Comparison of ENCODE assay signal across 8 mouse cellular contexts in genomic region chr13:23453362-23453862, GRCm38 (mm10). TPM values are rescaled to one million over a fixed set of nuclear protein-coding genes. Genes with fewer than 3 reads are reported as not detected.
A peak's percentile ranks its signal among the peaks of the same experiment; 100 is the strongest.
DNase-seq lines count a peak whose midpoint lies in the region; ATAC-seq and TF ChIP-seq lines count a peak whose summit lies in the region.

No protein-coding gene starts in this region.

- H3K4me3 ChIP-seq in hindbrain, embryonic 13.5 days: peak overlapping the region; percentile 68
- peak overlapping the region; percentile 79 for H3K4me3 ChIP-seq in left cerebral cortex, adult 2 months

- peak overlapping the region; percentile 71 for H3K27ac ChIP-seq in hindbrain, embryonic 13.5 days
- no peak overlapping the region for H3K27ac ChIP-seq in left cerebral cortex, adult 2 months

- peak overlapping the region; percentile 79 for H3K9ac ChIP-seq in hindbrain, embryonic 13.5 days

- peak overlapping the region; percentile 60 for H3K4me2 ChIP-seq in hindbrain, embryonic 13.5 days

- TF ChIP-seq CTCF in left cerebral cortex, adult 2 months (IDR thresholded peaks at IDR 0.05): no peak

- H3K4me1 ChIP-seq in hindbrain, embryonic 13.5 days (replicated peaks): peaks cover 6% of the 10 kb centered on the region; the same call in 1 of the 2 replicates

- H3K9me3 ChIP-seq in hindbrain, embryonic 13.5 days: no peaks in the 10 kb centered on the region

- peak; percentile 89 for DNase-seq in R1 (ENCODE audit: low read depth, low spot score)
- DNase-seq in cerebellum, postnatal 14 days: peak; percentile 80 to 87
- DNase-seq in frontal cortex, postnatal 25 days (ENCODE audit: low spot score in 2 of 2): peak; percentile 62 to 81
- peak; percentile 78 to 83 for DNase-seq in left cerebral cortex, adult 2 months (ENCODE audit: extremely low spot score in 1 of 2, low spot score in 2 of 2)
- DNase-seq in right cerebral cortex, postnatal 10 days (ENCODE audit: low spot score in 2 of 2): peak; percentile 70 to 72
- DNase-seq in urinary bladder, postnatal 36 days (ENCODE audit: low spot score in 2 of 2): peak; percentile 72 to 74

- H3K36me3 ChIP-seq in hindbrain, embryonic 13.5 days: no peaks in the 10 kb centered on the region

- WGBS in hindbrain, embryonic 13.5 days: 0% methylated on average over 25 of the region's 25 CpGs

- peak; percentile 87 for ATAC-seq in hindbrain, embryonic 13.5 days (ENCODE audit: low FRiP score)
- ATAC-seq in megakaryocyte, adult 5-6 weeks (ENCODE audit: poor library complexity, severe bottlenecking): peak; percentile 71

- peaks cover 13% of the 10 kb centered on the region; the same call in 1 of the 2 replicates for H3K27me3 ChIP-seq in hindbrain, embryonic 13.5 days

- intact Hi-C loops in left cerebral cortex, adult 2 months (cut with DNase I): loop anchor here (1.0 to 5.0 kb wide), 2 partner anchors 49 to 65 kb away; no protein-coding TSS in a partner anchor

RNA-seq across cellular contexts. Expression of gene Btn1a1, which starts 12.3 kb away (rescaled TPM):
- polyA plus RNA-seq in hindbrain, embryonic 13.5 days (2015; fragmentation: Nextera tagmentation; extraction: Ambion mirVana): 0.06 TPM in 1 of 2 replicates, not detected in the other
- not detected for total RNA-seq in left cerebral cortex, adult 2 months (2021)
- total RNA-seq in megakaryocyte, adult 5-6 weeks (2015): not detected in 2 replicates
- total RNA-seq in megakaryocyte, adult 5-6 weeks (2017): not detected in 2 replicates

RNA-seq across cellular contexts. Expression of gene Abt1, which starts 29.7 kb away (rescaled TPM):
- polyA plus RNA-seq in hindbrain, embryonic 13.5 days (2015; fragmentation: Nextera tagmentation; extraction: Ambion mirVana): 9.9 and 10.2 TPM in 2 replicates
- 1 to 10 TPM; 8.9 to 9.8 TPM for total RNA-seq in left cerebral cortex, adult 2 months (2021)
- 5.1 and 5.2 TPM in 2 replicates for total RNA-seq in megakaryocyte, adult 5-6 weeks (2015)
- total RNA-seq in megakaryocyte, adult 5-6 weeks (2017): 6.8 and 11.2 TPM in 2 replicates

RNA-seq across cellular contexts. Expression of gene Btn2a2, which starts 35.2 kb away (rescaled TPM):
- polyA plus RNA-seq in hindbrain, embryonic 13.5 days (2015; fragmentation: Nextera tagmentation; extraction: Ambion mirVana): 0.12 TPM in 1 of 2 replicates, not detected in the other
- 1 to 10 TPM in 1 of 2 experiments, under 1 TPM in 1; 0.65 to 1.4 TPM for total RNA-seq in left cerebral cortex, adult 2 months (2021)
- total RNA-seq in megakaryocyte, adult 5-6 weeks (2015): not detected in 2 replicates
- not detected in 2 replicates for total RNA-seq in megakaryocyte, adult 5-6 weeks (2017)
